Mouse (Mus musculus) CH12.LX (cell line): ENCODE data around the gene Hacl1. TPM values are rescaled to one million over a fixed set of nuclear protein-coding genes. Genes with fewer than 3 reads are reported as not detected.

Experiments used
- DNase-seq: peaks from one replicate; pipeline ENCODE4 v3.0.0-alpha.2; 2013; ENCODE audit errors: extremely low read depth
- H3K27ac ChIP-seq: 2 replicates; pipeline ENCODE4 v1.5.1; 2012; ENCODE audit warnings: low read depth, mild to moderate bottlenecking, control low read depth, moderate library complexity; ENCODE audit not compliant: insufficient read depth
- H3K27me3 ChIP-seq: replicated peaks from 2 replicates; pipeline ENCODE3; 2012; ENCODE audit warnings: inconsistent platforms
- H3K36me3 ChIP-seq, 2 experiments: replicated peaks in 1 of 2; 2 replicates each; pipeline versions ENCODE3 to v1.6.1; 2012; ENCODE audit warnings: inconsistent platforms in 1 of 2, low read length in 1 of 2, mild to moderate bottlenecking in 1 of 2, mixed read lengths in 1 of 2, moderate library complexity in 1 of 2; ENCODE audit not compliant: control insufficient read depth in 1 of 2, insufficient read depth in 1 of 2
- H3K4me1 ChIP-seq, 2 experiments: 2 replicates each; pipeline ENCODE4 v1.6.1; 2012; ENCODE audit warnings: inconsistent platforms in 1 of 2, moderate library complexity in 1 of 2; ENCODE audit not compliant: insufficient read depth in 2 of 2, control insufficient read depth in 1 of 2
- H3K4me2 ChIP-seq: 2 replicates; pipeline ENCODE4 v1.6.1; 2012; ENCODE audit warnings: low read depth, mild to moderate bottlenecking, control low read depth; ENCODE audit not compliant: poor library complexity, insufficient read depth, severe bottlenecking
- H3K4me3 ChIP-seq, 3 experiments: fragments of 150-350 bp in 1 of 3; sonication (generic) in 1 of 3; replicated peaks in 1 of 3; 2 replicates each; pipeline versions ENCODE3 to v1.5.1; 2011 to 2012; ENCODE audit warnings: low read depth in 2 of 3, low read length in 2 of 3, mild to moderate bottlenecking in 2 of 3, moderate library complexity in 2 of 3, control low read depth in 1 of 3, improper control_type of control experiment in 1 of 3, inconsistent platforms in 1 of 3, mixed read lengths in 1 of 3; ENCODE audit not compliant: poor library complexity in 1 of 3
- H3K79me2 ChIP-seq: replicated peaks from 2 replicates; pipeline ENCODE4 v1.6.1; 2012; ENCODE audit warnings: mild to moderate bottlenecking, moderate library complexity; ENCODE audit not compliant: control insufficient read depth, poor library complexity, insufficient read depth, severe bottlenecking; ENCODE audit errors: extremely low read depth
- H3K9ac ChIP-seq: 2 replicates; pipeline ENCODE4 v1.6.1; 2012; ENCODE audit warnings: low read depth, mild to moderate bottlenecking, control low read depth, moderate library complexity; ENCODE audit not compliant: insufficient read depth
- H3K9me3 ChIP-seq: replicated peaks from 2 replicates; pipeline ENCODE3; 2012; ENCODE audit warnings: low read length, inconsistent platforms, mixed read lengths
- CHD2 ChIP-seq: IDR thresholded peaks from 2 replicates; pipeline ENCODE4 v1.6.1; 2011; ENCODE audit warnings: low read length, improper control_type of control experiment
- CTCF ChIP-seq, 2 experiments: IDR thresholded peaks in 1 of 2; conservative IDR thresholded peaks in 1 of 2; 2 replicates each; pipeline ENCODE4 v1.5.1; 2011 to 2012; ENCODE audit warnings: low read depth in 2 of 2, low read length in 2 of 2, improper control_type of control experiment in 1 of 2, inconsistent platforms in 1 of 2, mild to moderate bottlenecking in 1 of 2, moderate library complexity in 1 of 2
- E2F4 ChIP-seq: IDR thresholded peaks from 2 replicates; pipeline ENCODE4 v1.6.1; 2011; ENCODE audit warnings: low read depth, low read length, improper control_type of control experiment; ENCODE audit not compliant: insufficient replicate concordance
- ELF1 ChIP-seq: IDR thresholded peaks from 2 replicates; pipeline ENCODE4 v1.6.1; 2014; ENCODE audit warnings: low read depth, mild to moderate bottlenecking, inconsistent platforms, low read length, improper control_type of control experiment
- EP300 ChIP-seq: IDR thresholded peaks from 2 replicates; pipeline ENCODE4 v1.6.1; 2011; ENCODE audit warnings: low read length, improper control_type of control experiment
- ETS1 ChIP-seq: conservative IDR thresholded peaks from 2 replicates; pipeline ENCODE4 v1.6.1; 2012; ENCODE audit warnings: low read depth, mild to moderate bottlenecking, inconsistent platforms, low read length, improper control_type of control experiment, moderate library complexity
- GABPA ChIP-seq: IDR thresholded peaks from 2 replicates; pipeline ENCODE4 v1.6.1; 2012; ENCODE audit warnings: low read depth, low read length, improper control_type of control experiment, inconsistent platforms; ENCODE audit not compliant: insufficient replicate concordance
- HCFC1 ChIP-seq: IDR thresholded peaks from 2 replicates; pipeline ENCODE4 v1.6.1; 2012; ENCODE audit warnings: low read depth, mild to moderate bottlenecking, inconsistent platforms, low read length, improper control_type of control experiment
- IRF4 ChIP-seq: IDR thresholded peaks from 2 replicates; pipeline ENCODE4 v1.6.1; 2014; ENCODE audit warnings: low read depth, mild to moderate bottlenecking, inconsistent platforms, low read length, improper control_type of control experiment
- JUN ChIP-seq: IDR thresholded peaks from 2 replicates; pipeline ENCODE4 v1.6.1; 2011; ENCODE audit warnings: low read depth, mild to moderate bottlenecking, low read length, improper control_type of control experiment, moderate library complexity; ENCODE audit not compliant: insufficient read depth
- JUND ChIP-seq: conservative IDR thresholded peaks from 2 replicates; pipeline ENCODE4 v1.6.1; 2011; ENCODE audit warnings: low read depth, low read length, improper control_type of control experiment
- KAT2A ChIP-seq: IDR thresholded peaks from 2 replicates; pipeline ENCODE4 v1.6.1; 2012; ENCODE audit warnings: low read length, improper control_type of control experiment, inconsistent platforms; ENCODE audit not compliant: insufficient replicate concordance
- MAX ChIP-seq: IDR thresholded peaks from 2 replicates; pipeline ENCODE4 v1.6.1; 2011; ENCODE audit warnings: low read length, improper control_type of control experiment
- MAZ ChIP-seq: IDR thresholded peaks from 2 replicates; pipeline ENCODE4 v1.6.1; 2012; ENCODE audit warnings: low read depth, mild to moderate bottlenecking, inconsistent platforms, low read length, improper control_type of control experiment, moderate library complexity
- MEF2A ChIP-seq: IDR thresholded peaks from 2 replicates; pipeline ENCODE4 v1.6.1; 2014; ENCODE audit warnings: low read depth, mild to moderate bottlenecking, inconsistent platforms, low read length, improper control_type of control experiment, borderline replicate concordance
- MXI1 ChIP-seq: IDR thresholded peaks from 2 replicates; pipeline ENCODE4 v1.6.1; 2011; ENCODE audit warnings: mild to moderate bottlenecking, low read depth, low read length, improper control_type of control experiment
- MYC ChIP-seq: IDR thresholded peaks from 2 replicates; pipeline ENCODE4 v1.6.1; 2011; ENCODE audit warnings: low read depth, mild to moderate bottlenecking, improper control_type of control experiment, low read length
- NRF1 ChIP-seq: IDR thresholded peaks from 2 replicates; pipeline ENCODE4 v1.6.1; 2014; ENCODE audit warnings: low read depth, mild to moderate bottlenecking, inconsistent platforms, low read length, improper control_type of control experiment, moderate library complexity
- PAX5 ChIP-seq: IDR thresholded peaks from 2 replicates; pipeline ENCODE4 v1.6.1; 2012; ENCODE audit warnings: low read length, inconsistent platforms, mixed read lengths
- POLR2A ChIP-seq: IDR thresholded peaks from 2 replicates; pipeline ENCODE4 v1.6.1; 2011; ENCODE audit warnings: low read depth, mild to moderate bottlenecking, improper control_type of control experiment, low read length
- POLR2AphosphoS2 ChIP-seq: IDR thresholded peaks from 2 replicates; pipeline ENCODE4 v1.6.1; 2011; ENCODE audit warnings: low read depth, low read length, improper control_type of control experiment
- RAD21 ChIP-seq: IDR thresholded peaks from 2 replicates; pipeline ENCODE4 v1.6.1; 2011; ENCODE audit warnings: low read depth, mild to moderate bottlenecking, low read length, improper control_type of control experiment, moderate library complexity
- SIN3A ChIP-seq: IDR thresholded peaks from 2 replicates; pipeline ENCODE4 v1.6.1; 2012; ENCODE audit warnings: low read length, improper control_type of control experiment, inconsistent platforms
- TBP ChIP-seq: conservative IDR thresholded peaks from 2 replicates; pipeline ENCODE4 v1.6.1; 2011; ENCODE audit warnings: low read depth, low read length, improper control_type of control experiment
- TCF12 ChIP-seq: IDR thresholded peaks from 2 replicates; pipeline ENCODE4 v1.6.1; 2014; ENCODE audit warnings: low read depth, mild to moderate bottlenecking, inconsistent platforms, low read length, improper control_type of control experiment
- UBTF ChIP-seq: IDR thresholded peaks from 2 replicates; pipeline ENCODE4 v1.6.1; 2012; ENCODE audit warnings: low read depth, mild to moderate bottlenecking, inconsistent platforms, low read length, improper control_type of control experiment, moderate library complexity
- USF1 ChIP-seq: IDR thresholded peaks from 2 replicates; pipeline ENCODE4 v1.6.1; 2014; ENCODE audit warnings: low read depth, mild to moderate bottlenecking, inconsistent platforms, low read length, improper control_type of control experiment
- ZC3H11A ChIP-seq: IDR thresholded peaks from 2 replicates; pipeline ENCODE4 v1.6.1; 2012; ENCODE audit warnings: low read depth, mild to moderate bottlenecking, inconsistent platforms, low read length, improper control_type of control experiment
- ZMIZ1 ChIP-seq: IDR thresholded peaks from 2 replicates; pipeline ENCODE4 v1.6.1; 2012; ENCODE audit warnings: low read depth, mild to moderate bottlenecking, inconsistent platforms, low read length, improper control_type of control experiment
- ZNF384 ChIP-seq: IDR thresholded peaks from 2 replicates; pipeline ENCODE4 v1.6.1; 2012; ENCODE audit warnings: low read depth, low read length, improper control_type of control experiment, inconsistent platforms
- dilution Hi-C: fragments of 300-500 bp; cut with MboI; formaldehyde crosslinking; loops from 2 replicates; pipeline ENCODE4 v1.14.3; 2020; ENCODE audit warnings: low sequenced_read_pairs; ENCODE audit not compliant: extremely low pct_unique_long_range_greater_than_20kb, extremely low pct_ligation_motif_present
- in situ Hi-C: fragments of 300-500 bp; cut with MboI; formaldehyde crosslinking; loops from 3 replicates; pipeline ENCODE4 v1.14.3; 2019; ENCODE audit warnings: low sequenced_read_pairs, low pct_ligation_motif_present, low pct_unique_long_range_greater_than_20kb, mixed read lengths
- polyA plus RNA-seq: library from polyadenylated mRNA; unstranded; fragments of >175 nt; gene quantifications from 2 replicates; pipeline ENCODE4 v1.2.1, GENCODE M21; 2012; ENCODE audit warnings: low read depth; ENCODE audit not compliant: insufficient read length
- total RNA-seq, 2 experiments: library from RNA; depleted of rRNA; stranded (reverse); fragments of 300-350 nt in 1 of 2; fragments of >200 nt in 1 of 2; gene quantifications; 2 replicates each; pipeline ENCODE4 v1.2.3; 2012 to 2014

Hacl1 gene
- total and polyA plus RNA-seq, 3 experiments = 13.6 to 22.6 (median 20.2) TPM

DNA sequence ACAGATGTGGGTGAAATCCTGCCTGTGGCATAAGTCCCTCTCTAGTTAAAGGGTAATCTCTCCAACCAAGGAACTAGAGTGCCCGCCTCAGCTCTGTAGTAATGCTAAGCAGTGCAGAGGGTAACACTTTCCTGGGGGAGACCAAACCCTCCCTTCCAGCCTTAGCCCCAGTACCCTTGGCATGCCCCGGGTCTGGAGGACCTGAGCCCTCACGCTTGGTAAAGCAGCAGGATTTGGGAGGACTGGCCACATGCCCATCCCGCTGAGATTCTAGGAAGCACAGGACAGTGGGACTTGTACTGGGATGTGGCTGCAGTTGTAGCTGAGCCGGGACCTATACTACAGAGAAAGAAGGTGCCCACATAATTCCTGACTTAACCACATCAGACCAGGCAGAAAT is 13.7 kb upstream of the Hacl1 start:
- dilution Hi-C loops = no loop called here
- in situ Hi-C loops = loop anchor here (5.0 to 10.0 kb wide), 3 partner anchors 127 to 430 kb away; partner anchors contain the start of genes Dph3 and Oxnad1
- H3K4me1 ChIP-seq = peaks cover 35 to 75% of the 10 kb centered on the region in 2 experiments

DNA sequence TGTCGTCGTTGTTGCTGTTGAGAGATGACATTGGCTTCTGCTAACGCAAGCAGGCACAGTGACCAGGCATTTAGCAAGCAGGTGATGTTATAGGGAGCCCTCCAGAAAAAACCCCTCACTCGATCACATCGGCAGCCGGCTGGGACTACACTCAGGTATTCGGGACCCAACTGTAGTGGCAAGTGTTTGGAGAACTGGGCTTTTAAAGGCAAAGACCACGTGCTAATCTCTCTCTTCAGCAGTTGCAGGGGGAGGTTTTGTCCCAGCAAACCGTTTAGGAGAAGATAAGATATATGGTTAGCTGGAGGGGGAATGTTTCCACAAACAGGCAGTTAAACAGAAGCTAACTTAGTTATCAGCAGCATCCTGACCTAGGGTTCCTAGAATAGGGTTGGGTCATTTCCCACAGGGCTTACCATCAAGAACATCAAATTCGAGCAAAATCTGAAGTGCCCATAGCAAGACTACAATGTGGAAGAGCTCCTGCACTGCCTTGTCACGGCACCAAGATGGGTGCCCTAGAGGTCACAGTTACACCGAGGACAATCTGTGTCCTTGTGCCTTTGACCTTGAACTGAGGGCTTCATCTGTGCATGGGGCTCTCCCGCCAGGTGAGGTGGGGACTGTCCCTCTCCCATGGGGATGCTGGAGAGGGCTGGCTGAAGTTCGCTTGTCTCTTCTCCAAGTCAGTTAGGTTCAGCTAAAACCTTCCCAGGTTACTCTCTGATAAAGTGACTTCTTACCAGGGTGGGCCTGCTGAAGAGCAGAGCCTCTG is 12.2 kb upstream of the Hacl1 start:
- Histone ChIP-seq H3K79me2 (no peaks in the 10 kb centered on the region; the same call in 1 of the 2 replicates), H3K9me3 (peaks cover 3% of the 10 kb centered on the region), H3K9ac (peak overlapping the region; percentile 51; the same call in 1 of the 2 replicates), H3K36me3 (peaks cover 0 to 6% of the 10 kb centered on the region in 2 experiments), H3K4me2 (peak overlapping the region; percentile 67), H3K27ac (peak overlapping the region; percentile 29), H3K27me3 (no peaks in the 10 kb centered on the region), H3K4me1 (peaks cover 27 to 60% of the 10 kb centered on the region in 2 experiments), H3K4me3 (peak overlapping the region in 1 of 3 experiments; percentile 34)
- dilution Hi-C loops = no loop called here
- TF ChIP-seq RAD21 = no peak
- no peak for TF ChIP-seq GABPA
- TF ChIP-seq KAT2A = 0 out of 2 replicates have a peak, but pooled peaks have one; percentile 26
- TF ChIP-seq SIN3A = peak; percentile 57; the same call in 1 of the 2 replicates
- TF ChIP-seq PAX5 = no peak
- TF ChIP-seq E2F4 = 0 out of 2 replicates have a peak, but pooled peaks have one; percentile 19
- TF ChIP-seq ELF1 = no peak
- peak; percentile 64 for TF ChIP-seq MYC
- no peak for TF ChIP-seq MAZ
- TF ChIP-seq TBP = peak; percentile 51
- no peak for TF ChIP-seq USF1
- peak; percentile 58; the same call in 1 of the 2 replicates for TF ChIP-seq TCF12
- no peak for TF ChIP-seq HCFC1
- peak; percentile 72; the same call in 1 of the 2 replicates for TF ChIP-seq MEF2A
- no peak for TF ChIP-seq POLR2A
- peak; percentile 44; the same call in 1 of the 2 replicates for TF ChIP-seq ETS1
- no peak for TF ChIP-seq JUN
- TF ChIP-seq UBTF = no peak
- TF ChIP-seq EP300 = peak; percentile 51
- peak; percentile 84 for TF ChIP-seq MAX
- peak; percentile 54 for TF ChIP-seq IRF4
- TF ChIP-seq MXI1 = peak; percentile 77
- no peak for TF ChIP-seq CHD2
- TF ChIP-seq ZMIZ1 = peak; percentile 36
- no peak for TF ChIP-seq CTCF (conservative IDR thresholded peaks at IDR 0.05 in 1 of 2, IDR thresholded peaks at IDR 0.05 in 1 of 2; ENCODE audit: low read depth in 2 of 2, low read length in 2 of 2)
- TF ChIP-seq ZC3H11A = no peak
- in situ Hi-C loops = loop anchor here (5.0 to 10.0 kb wide), 3 partner anchors 129 to 432 kb away; partner anchors contain the start of genes Dph3 and Oxnad1
- peak; percentile 91 for DNase-seq

More for the DNA sequence above, 13.7 kb upstream of the Hacl1 start:
- no peak for TF ChIP-seq NRF1
- TF ChIP-seq TCF12 = no peak
- TF ChIP-seq GABPA = no peak
- no peak for TF ChIP-seq POLR2AphosphoS2
- no peak for TF ChIP-seq JUND
- no peak for TF ChIP-seq ZNF384
- TF ChIP-seq CHD2 = no peak
- TF ChIP-seq USF1 = no peak
- Histone ChIP-seq H3K27me3 (no peaks in the 10 kb centered on the region), H3K9me3 (peaks cover 3% of the 10 kb centered on the region), H3K36me3 (peaks cover 0 to 8% of the 10 kb centered on the region in 2 experiments), H3K79me2 (no peaks in the 10 kb centered on the region; the same call in 1 of the 2 replicates), H3K4me2 (no peak overlapping the region), H3K4me3 (no peak overlapping the region), H3K9ac (no peak overlapping the region), H3K27ac (no peak overlapping the region)
- DNase-seq = no peak
